Mouse (Mus musculus): ENCODE data around the gene Tet2. TPM values are rescaled to one million over a fixed set of nuclear protein-coding genes. Genes with fewer than 3 reads are reported as not detected.

Tet2 gene
- polyA plus RNA-seq, 1 experiment from 2014 or later, result 13.5 TPM

GRCm38 (mm10) chr3:133517406-133517805, 27.5 kb downstream of the Tet2 start:
- no peak overlapping the region for H3K4me2 ChIP-seq (ENCODE audit: low read length)
- no peak overlapping the region for H3K9ac ChIP-seq (ENCODE audit: low read depth, low read length)
- no peak for ATAC-seq (replicated peaks; ENCODE audit: low FRiP score, low read depth)
- H3K27me3 ChIP-seq (ENCODE audit: insufficient read depth, low read length), result no peaks in the 10 kb centered on the region
- H3K36me3 ChIP-seq (ENCODE audit: insufficient read depth, low read length), result peaks cover 5% of the 10 kb centered on the region; the same call in 1 of the 2 replicates
- TF ChIP-seq CTCF (IDR thresholded peaks at IDR 0.05; ENCODE audit: low read depth), result no peak
- H3K9me3 ChIP-seq (replicated peaks; ENCODE audit: low read length), result no peaks in the 10 kb centered on the region
- no peak for DNase-seq (ENCODE audit: low spot score)
- no peak overlapping the region for H3K4me3 ChIP-seq (replicated peaks; ENCODE audit: low read depth, low read length)
- H3K27ac ChIP-seq, result no peak overlapping the region
- WGBS, result 82% methylated on average over 6 of the region's 6 CpGs
- H3K4me1 ChIP-seq (replicated peaks; ENCODE audit: insufficient read depth, low read length), result no peaks in the 10 kb centered on the region

DNA sequence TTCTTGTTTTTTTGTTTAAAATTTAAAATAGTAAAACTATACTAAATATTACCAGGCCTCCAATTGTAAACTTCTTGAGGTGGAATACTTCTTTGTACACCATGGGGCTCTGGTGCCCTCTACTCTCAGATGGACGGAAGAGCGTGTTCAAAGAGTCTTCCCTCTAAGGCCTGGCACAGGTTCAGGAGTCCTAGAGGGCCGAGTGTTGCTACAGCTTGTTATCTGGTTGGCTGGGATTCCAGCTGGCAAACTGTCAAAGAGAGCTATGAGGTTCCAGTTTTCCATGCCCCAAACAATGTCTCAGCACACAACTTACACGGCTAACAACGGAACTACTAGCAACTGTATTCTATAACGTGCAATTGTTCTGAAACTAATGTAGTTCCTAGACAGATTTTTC, 28.8 kb downstream of the Tet2 start:
- DNase-seq (ENCODE audit: low spot score) (no peak), ATAC-seq (replicated peaks; ENCODE audit: low FRiP score, low read depth) (no peak)
- H3K4me3 ChIP-seq (replicated peaks; ENCODE audit: low read depth, low read length), result no peak overlapping the region
- peaks cover 11% of the 10 kb centered on the region for H3K36me3 ChIP-seq (ENCODE audit: insufficient read depth, low read length)
- no peaks in the 10 kb centered on the region for H3K27me3 ChIP-seq (ENCODE audit: insufficient read depth, low read length)
- 74% methylated on average over 6 of the region's 6 CpGs for WGBS
- no peak overlapping the region for H3K27ac ChIP-seq
- TF ChIP-seq CTCF (IDR thresholded peaks at IDR 0.05; ENCODE audit: low read depth), result no peak
- H3K9me3 ChIP-seq (replicated peaks; ENCODE audit: low read length), result no peaks in the 10 kb centered on the region
- H3K4me1 ChIP-seq (replicated peaks; ENCODE audit: insufficient read depth, low read length), result no peaks in the 10 kb centered on the region
- H3K4me2 ChIP-seq (ENCODE audit: low read length), result no peak overlapping the region
- H3K9ac ChIP-seq (ENCODE audit: low read depth, low read length), result no peak overlapping the region

DNA sequence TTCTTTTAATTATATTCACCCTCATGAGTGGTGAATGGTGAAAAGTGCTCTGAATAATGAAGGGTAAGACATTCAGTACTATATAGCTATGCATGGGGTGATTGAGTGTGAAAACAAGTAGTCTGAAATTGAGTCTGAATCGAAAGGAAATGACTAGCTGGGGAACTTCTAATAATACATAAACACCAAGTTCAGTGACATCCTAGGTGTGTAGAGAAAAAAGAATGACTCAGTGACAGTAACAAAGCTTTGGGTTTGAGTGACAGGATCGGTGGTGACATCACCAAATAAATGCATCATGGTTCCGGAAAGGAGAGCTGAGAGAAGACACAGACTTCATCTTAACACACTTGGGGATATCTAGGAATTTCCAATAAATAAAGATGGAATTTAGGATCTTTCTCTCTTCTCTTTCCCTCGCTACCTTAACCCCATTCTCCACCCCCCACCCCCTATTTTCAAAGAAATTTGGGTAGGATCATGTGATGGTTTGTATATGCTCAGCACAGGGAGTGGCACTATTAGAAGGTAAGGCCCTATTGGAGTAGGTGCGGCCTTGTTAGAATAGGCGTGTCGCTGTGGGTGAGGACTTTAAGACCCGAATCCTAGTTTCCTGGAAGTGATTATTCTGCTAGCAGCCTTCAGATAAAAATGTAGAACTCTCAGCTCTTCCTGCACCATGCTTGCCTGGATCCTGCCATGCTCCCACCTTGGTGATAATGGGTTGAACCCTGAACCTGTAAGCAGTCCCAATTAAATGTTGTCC, 29.6 kb downstream of the Tet2 start:
- DNase-seq (ENCODE audit: low spot score) (no peak), ATAC-seq (replicated peaks; ENCODE audit: low FRiP score, low read depth) (no peak)
- no peaks in the 10 kb centered on the region for H3K9me3 ChIP-seq (replicated peaks; ENCODE audit: low read length)
- no peak overlapping the region for H3K4me2 ChIP-seq (ENCODE audit: low read length)
- 95% methylated on average over 8 of the region's 8 CpGs for WGBS
- H3K4me3 ChIP-seq (replicated peaks; ENCODE audit: low read depth, low read length), result no peak overlapping the region
- no peaks in the 10 kb centered on the region for H3K4me1 ChIP-seq (replicated peaks; ENCODE audit: insufficient read depth, low read length)
- peaks cover 11% of the 10 kb centered on the region for H3K36me3 ChIP-seq (ENCODE audit: insufficient read depth, low read length)
- TF ChIP-seq CTCF (IDR thresholded peaks at IDR 0.05; ENCODE audit: low read depth), result no peak
- H3K9ac ChIP-seq (ENCODE audit: low read depth, low read length), result no peak overlapping the region
- H3K27ac ChIP-seq, result no peak overlapping the region
- H3K27me3 ChIP-seq (ENCODE audit: insufficient read depth, low read length), result no peaks in the 10 kb centered on the region

GRCm38 (mm10) chr3:133514290-133514689, 30.6 kb downstream of the Tet2 start:
- Histone ChIP-seq H3K9ac (ENCODE audit: low read depth, low read length) (no peak overlapping the region), H3K4me1 (replicated peaks; ENCODE audit: insufficient read depth, low read length) (no peaks in the 10 kb centered on the region), H3K27me3 (ENCODE audit: insufficient read depth, low read length) (no peaks in the 10 kb centered on the region), H3K4me2 (ENCODE audit: low read length) (no peak overlapping the region), H3K36me3 (ENCODE audit: insufficient read depth, low read length) (peaks cover 11% of the 10 kb centered on the region), H3K4me3 (replicated peaks; ENCODE audit: low read depth, low read length) (no peak overlapping the region), H3K27ac (no peak overlapping the region), H3K9me3 (replicated peaks; ENCODE audit: low read length) (no peaks in the 10 kb centered on the region)
- TF ChIP-seq CTCF (IDR thresholded peaks at IDR 0.05; ENCODE audit: low read depth), result no peak
- ATAC-seq (replicated peaks; ENCODE audit: low FRiP score, low read depth) (no peak), DNase-seq (ENCODE audit: low spot score) (no peak)
- WGBS, result 96% methylated on average over 12 of the region's 12 CpGs

DNA sequence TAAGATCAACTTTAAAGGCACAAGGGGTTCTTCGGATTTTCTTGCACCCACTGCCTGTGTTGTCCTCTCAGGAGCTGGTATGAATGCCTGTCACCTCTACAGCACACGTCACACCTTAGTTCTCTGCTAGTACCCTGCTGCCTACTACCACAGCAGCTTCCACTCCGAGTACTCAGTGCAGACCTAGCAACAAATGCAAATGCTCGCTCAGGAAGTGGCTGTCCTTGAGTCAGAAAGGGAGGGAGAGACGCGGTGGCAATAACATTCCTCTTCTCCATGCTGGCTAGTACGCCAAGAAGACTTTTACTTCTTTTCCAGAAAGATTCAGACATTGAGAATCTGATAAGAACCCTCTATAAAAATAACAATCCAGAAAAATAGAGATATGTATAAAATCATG, 31.5 kb downstream of the Tet2 start:
- H3K4me1 ChIP-seq (replicated peaks; ENCODE audit: insufficient read depth, low read length), result no peaks in the 10 kb centered on the region
- no peak for ATAC-seq (replicated peaks; ENCODE audit: low FRiP score, low read depth)

DNA sequence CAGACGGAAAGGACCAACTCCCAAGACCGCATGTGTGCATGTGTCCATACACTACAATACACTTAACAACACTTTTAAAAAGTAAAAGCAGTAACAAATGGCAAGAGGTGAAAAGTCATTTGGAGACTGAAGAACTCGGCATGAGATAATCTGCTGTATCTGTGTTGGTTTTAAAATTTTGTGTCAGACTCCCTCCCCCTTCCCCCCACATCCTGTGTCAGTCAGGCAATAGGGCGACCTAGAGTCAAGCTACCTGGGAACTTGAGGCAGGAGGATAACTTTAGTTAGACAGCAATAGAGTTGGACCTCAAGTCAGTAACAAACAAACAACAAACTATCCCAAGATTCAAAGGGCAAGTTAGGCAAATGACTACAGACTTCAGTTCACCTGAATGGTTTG, 34.6 kb downstream of the Tet2 start:
- H3K9me3 ChIP-seq (replicated peaks; ENCODE audit: low read length), result no peaks in the 10 kb centered on the region
- no peak for DNase-seq (ENCODE audit: low spot score)
- ATAC-seq (replicated peaks; ENCODE audit: low FRiP score, low read depth), result no peak
- no peak overlapping the region for H3K27ac ChIP-seq
- no peak overlapping the region for H3K4me3 ChIP-seq (replicated peaks; ENCODE audit: low read depth, low read length)
- WGBS, result 84% methylated on average over 4 of the region's 4 CpGs
- H3K27me3 ChIP-seq (ENCODE audit: insufficient read depth, low read length), result no peaks in the 10 kb centered on the region
- H3K9ac ChIP-seq (ENCODE audit: low read depth, low read length), result no peak overlapping the region
- H3K4me2 ChIP-seq (ENCODE audit: low read length), result no peak overlapping the region
- no peaks in the 10 kb centered on the region for H3K4me1 ChIP-seq (replicated peaks; ENCODE audit: insufficient read depth, low read length)
- peaks cover 6% of the 10 kb centered on the region; the same call in 1 of the 2 replicates for H3K36me3 ChIP-seq (ENCODE audit: insufficient read depth, low read length)
- no peak for TF ChIP-seq CTCF (IDR thresholded peaks at IDR 0.05; ENCODE audit: low read depth)

More for the DNA sequence above, 31.5 kb downstream of the Tet2 start:
- WGBS, result 82% methylated on average over 7 of the region's 7 CpGs
- Histone ChIP-seq H3K9me3 (replicated peaks; ENCODE audit: low read length) (no peaks in the 10 kb centered on the region), H3K9ac (ENCODE audit: low read depth, low read length) (no peak overlapping the region), H3K4me3 (replicated peaks; ENCODE audit: low read depth, low read length) (no peak overlapping the region), H3K36me3 (ENCODE audit: insufficient read depth, low read length) (peaks cover 11% of the 10 kb centered on the region), H3K4me2 (ENCODE audit: low read length) (no peak overlapping the region), H3K27ac (no peak overlapping the region), H3K27me3 (ENCODE audit: insufficient read depth, low read length) (no peaks in the 10 kb centered on the region)
- TF ChIP-seq CTCF (IDR thresholded peaks at IDR 0.05; ENCODE audit: low read depth), result no peak
- no peak for DNase-seq (ENCODE audit: low spot score)
